Mouse (Mus musculus): ENCODE data around the gene P2ry14. TPM values are rescaled to one million over a fixed set of nuclear protein-coding genes. Genes with fewer than 3 reads are reported as not detected.

The P2ry14 gene
- total RNA-seq, 2 experiments from 2014 or later: 6.1 to 7.2 TPM

Other genes starting within 250 kb of the P2ry14 start
- gene Med12l, start 147.8 kb downstream of the P2ry14 start, total RNA-seq (2021): 1 to 10 TPM; 8.7 to 9.7 TPM
- gene Gpr171, start 51.8 kb downstream of the P2ry14 start, total RNA-seq (2021): under 1 TPM; 0.29 to 0.56 TPM
- not detected for gene Gpr87, start 41.5 kb upstream of the P2ry14 start, total RNA-seq (2021)
- under 1 TPM; 0.37 to 0.74 TPM for gene P2ry13, start 57.3 kb upstream of the P2ry14 start, total RNA-seq (2021)
- 1 to 10 TPM; 1.4 to 2.2 TPM for gene P2ry12, start 109.3 kb upstream of the P2ry14 start, total RNA-seq (2021)
- 1 to 10 TPM; 6.5 to 8.1 TPM for gene Igsf10, start 190.8 kb upstream of the P2ry14 start, total RNA-seq (2021)

All from heart, postnatal 14 days (tissue).